23 mouse cellular contexts compared by ENCODE assay signal in genomic region chr3:82236377-82237057, GRCm38 (mm10).
DNase-seq lines count a peak whose midpoint lies in the region; ATAC-seq and TF ChIP-seq lines count a peak whose summit lies in the region.
"Had no signal": no experiment of that assay in that cellular context is flagged by ENCODE, and none has a peak within 500 bp of the region (broad histone marks: within the 10 kb centered on the region; RNA-seq: fewer than 3 reads in every experiment).

No protein-coding gene starts in this region.

- intact Hi-C loops in left cerebral cortex, adult 2 months (cut with DNase I) = no loop called here

- peak overlapping the region; percentile 63 for H3K27ac ChIP-seq in hindbrain, embryonic 15.5 days (replicated peaks)
- no peak overlapping the region for H3K27ac ChIP-seq in hindbrain, embryonic 11.5 days (ENCODE audit: low read depth, low read length)
- H3K27ac ChIP-seq in midbrain, embryonic 15.5 days = peak overlapping the region; percentile 55; the same call in 1 of the 2 replicates
- H3K27ac ChIP-seq in left cerebral cortex, adult 2 months = no peak overlapping the region
- H3K27ac ChIP-seq: embryonic facial prominence, embryonic 15.5 days; heart, adult 2 months; limb, embryonic 15.5 days; liver, embryonic 15.5 days; neural tube, embryonic 12.5 days; stomach, postnatal 0 days had no signal

- H3K9ac ChIP-seq in hindbrain, embryonic 15.5 days = no peak overlapping the region
- H3K9ac ChIP-seq in hindbrain, embryonic 11.5 days (ENCODE audit: low read depth, low read length) = no peak overlapping the region
- no peak overlapping the region for H3K9ac ChIP-seq in midbrain, embryonic 15.5 days
- H3K9ac ChIP-seq: embryonic facial prominence, embryonic 15.5 days; limb, embryonic 15.5 days; liver, embryonic 15.5 days; neural tube, embryonic 12.5 days had no signal

- no peak for TF ChIP-seq CTCF in left cerebral cortex, adult 2 months (IDR thresholded peaks at IDR 0.05)

- H3K27me3 ChIP-seq in hindbrain, embryonic 15.5 days = no peaks in the 10 kb centered on the region
- H3K27me3 ChIP-seq in hindbrain, embryonic 11.5 days (ENCODE audit: control insufficient read depth, insufficient read depth, low read length) = no peaks in the 10 kb centered on the region
- H3K27me3 ChIP-seq in midbrain, embryonic 15.5 days (replicated peaks) = no peaks in the 10 kb centered on the region
- H3K27me3 ChIP-seq: embryonic facial prominence, embryonic 15.5 days; limb, embryonic 15.5 days; liver, embryonic 15.5 days; neural tube, embryonic 12.5 days had no signal

- ATAC-seq in hindbrain, embryonic 15.5 days (ENCODE audit: low FRiP score, low read depth) = peak; percentile 84
- ATAC-seq in hindbrain, embryonic 11.5 days (ENCODE audit: low FRiP score) = no peak
- ATAC-seq in midbrain, embryonic 15.5 days (replicated peaks) = peak; percentile 82
- ATAC-seq: lung, postnatal 0 days had no signal

- H3K4me1 ChIP-seq in hindbrain, embryonic 15.5 days (replicated peaks) = peaks cover 14% of the 10 kb centered on the region
- H3K4me1 ChIP-seq in hindbrain, embryonic 11.5 days (replicated peaks; ENCODE audit: control insufficient read depth, insufficient read depth, low read length) = no peaks in the 10 kb centered on the region
- peaks cover 8% of the 10 kb centered on the region for H3K4me1 ChIP-seq in midbrain, embryonic 15.5 days
- H3K4me1 ChIP-seq: embryonic facial prominence, embryonic 15.5 days; limb, embryonic 15.5 days; liver, embryonic 15.5 days; neural tube, embryonic 12.5 days had no signal

- no peaks in the 10 kb centered on the region for H3K9me3 ChIP-seq in hindbrain, embryonic 15.5 days
- H3K9me3 ChIP-seq in hindbrain, embryonic 11.5 days (ENCODE audit: control insufficient read depth, low read length) = no peaks in the 10 kb centered on the region
- no peaks in the 10 kb centered on the region for H3K9me3 ChIP-seq in midbrain, embryonic 15.5 days
- H3K9me3 ChIP-seq: embryonic facial prominence, embryonic 15.5 days; G1E; limb, embryonic 15.5 days; liver, embryonic 15.5 days; neural tube, embryonic 12.5 days had no signal

- DNase-seq in cerebellum, postnatal 14 days = peak; percentile 48 to 71
- DNase-seq in cerebellum, postnatal 36 days = no peak
- no peak for DNase-seq in hindbrain, embryonic 11.5 days (ENCODE audit: low spot score)
- DNase-seq in MN1 (ENCODE audit: low spot score) = peak; percentile 70
- DNase-seq in embryo, embryonic 10 days (ENCODE audit: low spot score) = no peak
- no peak for DNase-seq in left cerebral cortex, adult 2 months (ENCODE audit: extremely low spot score in 1 of 2, low spot score in 2 of 2)
- DNase-seq: adrenal gland, postnatal 14 days; cerebellum, adult 18-20 months; gastrocnemius, postnatal 25 days; heart, adult 2 months; heart, postnatal 4 days; kidney, adult 11 months; right cerebral cortex, adult 18-20 months; thymus, postnatal 14 days had no signal

- H3K4me3 ChIP-seq in hindbrain, embryonic 15.5 days = no peak overlapping the region
- no peak overlapping the region for H3K4me3 ChIP-seq in hindbrain, embryonic 11.5 days (ENCODE audit: low read depth, low read length)
- H3K4me3 ChIP-seq in midbrain, embryonic 15.5 days = no peak overlapping the region
- no peak overlapping the region for H3K4me3 ChIP-seq in left cerebral cortex, adult 2 months
- H3K4me3 ChIP-seq: embryonic facial prominence, embryonic 15.5 days; heart, adult 2 months; limb, embryonic 15.5 days; liver, embryonic 15.5 days; neural tube, embryonic 12.5 days had no signal

- no peaks in the 10 kb centered on the region for H3K36me3 ChIP-seq in hindbrain, embryonic 15.5 days
- H3K36me3 ChIP-seq in hindbrain, embryonic 11.5 days (ENCODE audit: control insufficient read depth, insufficient read depth, low read length) = no peaks in the 10 kb centered on the region
- H3K36me3 ChIP-seq in midbrain, embryonic 15.5 days (replicated peaks) = no peaks in the 10 kb centered on the region
- H3K36me3 ChIP-seq: embryonic facial prominence, embryonic 15.5 days; G1E; limb, embryonic 15.5 days; liver, embryonic 15.5 days; neural tube, embryonic 12.5 days had no signal

- 37% methylated on average over 2 of the region's 2 CpGs for WGBS in hindbrain, embryonic 15.5 days
- 77% methylated on average over 2 of the region's 2 CpGs for WGBS in hindbrain, embryonic 11.5 days
- 24% methylated on average over 2 of the region's 2 CpGs for WGBS in midbrain, embryonic 15.5 days

- no peak overlapping the region for H3K4me2 ChIP-seq in hindbrain, embryonic 15.5 days
- H3K4me2 ChIP-seq in hindbrain, embryonic 11.5 days (replicated peaks; ENCODE audit: low read depth, low read length) = no peak overlapping the region
- H3K4me2 ChIP-seq in midbrain, embryonic 15.5 days = no peak overlapping the region
- H3K4me2 ChIP-seq: embryonic facial prominence, embryonic 15.5 days; limb, embryonic 15.5 days; liver, embryonic 15.5 days; neural tube, embryonic 12.5 days had no signal

Comparison
In these comparisons a context has a peak if more than half of its experiments do, and no peak if none do; other contexts are left out.
1. DNase-seq: peak in cerebellum, postnatal 14 days (2 of 2) and MN1 (single experiment); none in cerebellum, postnatal 36 days (0 of 2), hindbrain, embryonic 11.5 days (single experiment), embryo, embryonic 10 days (single experiment) and left cerebral cortex, adult 2 months (0 of 2).
2. H3K27ac ChIP-seq: peak in hindbrain, embryonic 15.5 days (single experiment) and midbrain, embryonic 15.5 days (single experiment); none in hindbrain, embryonic 11.5 days (single experiment) and left cerebral cortex, adult 2 months (single experiment).